Mouse (Mus musculus) ES-Bruce4 (cell line): ENCODE results near the gene Wnk4. TPM values are rescaled to one million over a fixed set of nuclear protein-coding genes. Genes with fewer than 3 reads are reported as not detected.
A peak's percentile ranks its signal among the peaks of the same experiment; 100 is the strongest.

ENCODE experiments used
- H3K27ac ChIP-seq: 2 replicates; pipeline ENCODE4 v1.5.1; 2012; ENCODE audit warnings: low read length, inconsistent platforms; ENCODE audit not compliant: insufficient read depth
- H3K27me3 ChIP-seq: 2 replicates; pipeline ENCODE4 v1.6.1; 2012; ENCODE audit warnings: mild to moderate bottlenecking, low read length, inconsistent platforms; ENCODE audit not compliant: control insufficient read depth, poor library complexity, insufficient read depth, severe bottlenecking
- H3K36me3 ChIP-seq: 2 replicates; pipeline ENCODE4 v1.6.1; 2012; ENCODE audit warnings: inconsistent platforms, mild to moderate bottlenecking, low read length, moderate library complexity; ENCODE audit not compliant: control insufficient read depth, poor library complexity, insufficient read depth, severe bottlenecking
- H3K4me1 ChIP-seq: one replicate; pipeline ENCODE4 v1.8.1; 2011; ENCODE audit warnings: low read length; ENCODE audit not compliant: control insufficient read depth, insufficient read depth
- H3K4me3 ChIP-seq: 2 replicates; pipeline ENCODE4 v1.5.1; 2011; ENCODE audit warnings: low read depth, mild to moderate bottlenecking, low read length
- H3K9ac ChIP-seq: 2 replicates; pipeline ENCODE4 v1.6.1; 2012; ENCODE audit warnings: low read depth, mild to moderate bottlenecking, inconsistent platforms; ENCODE audit not compliant: poor library complexity, severe bottlenecking
- H3K9me3 ChIP-seq: replicated peaks from 2 replicates; pipeline ENCODE4 v1.6.1; 2012; ENCODE audit warnings: mild to moderate bottlenecking, low read length, inconsistent platforms; ENCODE audit not compliant: control insufficient read depth, poor library complexity, insufficient read depth, severe bottlenecking
- CTCF ChIP-seq: IDR thresholded peaks from one replicate; pipeline ENCODE4 v1.8.1; 2011; ENCODE audit warnings: low read depth, low read length
- EP300 ChIP-seq: IDR thresholded peaks from 2 replicates; pipeline ENCODE4 v1.6.1; 2011; ENCODE audit warnings: low read depth, low read length; ENCODE audit not compliant: insufficient read depth
- POLR2A ChIP-seq: IDR thresholded peaks from one replicate; pipeline ENCODE4 v1.8.1; 2011; ENCODE audit warnings: low read length; ENCODE audit not compliant: insufficient read depth
- polyA plus RNA-seq: library from polyadenylated mRNA; stranded (reverse); fragments of >200 nt; gene quantifications from 2 replicates; pipeline ENCODE4 v1.2.4, GENCODE M21; 2011; ENCODE audit warnings: low read depth; ENCODE audit not compliant: missing spikeins, insufficient read depth, insufficient read length

Wnk4 gene
- polyA plus RNA-seq, 1 experiment = 0.96 TPM

DNA sequence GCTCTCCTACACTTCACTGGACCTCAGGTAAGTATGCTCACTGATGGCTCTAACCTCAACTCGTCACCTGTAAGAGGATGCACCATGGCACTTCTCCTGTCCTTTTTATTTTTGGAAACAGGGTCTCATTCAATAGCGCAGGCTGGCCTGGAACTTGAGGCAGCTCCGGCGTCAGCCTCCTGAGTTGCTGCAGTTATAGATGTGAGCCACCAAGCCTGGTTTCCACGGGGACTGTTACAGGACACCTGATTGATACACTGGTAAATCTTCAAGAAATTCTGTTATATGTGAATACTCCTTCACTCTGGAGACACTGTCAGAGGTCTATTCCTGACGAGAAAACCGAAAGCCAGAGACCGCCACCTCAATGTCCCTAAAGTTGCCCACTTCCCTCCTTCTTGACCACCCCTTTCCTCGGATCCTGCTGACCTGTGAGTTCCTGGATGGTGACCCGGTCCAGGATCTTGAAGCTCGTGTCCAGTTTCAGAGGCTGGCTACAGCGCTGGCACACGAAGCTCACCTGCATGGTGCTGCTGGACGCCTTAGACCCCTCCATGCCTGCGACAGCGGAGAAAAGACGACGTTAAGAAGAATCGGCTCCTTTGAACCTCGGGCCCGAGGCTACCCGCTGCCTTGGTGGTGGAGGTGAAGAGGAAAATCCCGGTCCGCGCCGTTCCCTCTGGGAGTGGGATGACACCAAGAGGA, 41.1 kb downstream of the Wnk4 start:
- peaks cover 1% of the 10 kb centered on the region for H3K4me1 ChIP-seq
- H3K27ac ChIP-seq = no peak overlapping the region
- H3K27me3 ChIP-seq = no peaks in the 10 kb centered on the region
- peak overlapping the region; percentile 79 for H3K4me3 ChIP-seq
- no peaks in the 10 kb centered on the region for H3K9me3 ChIP-seq
- H3K36me3 ChIP-seq = peaks cover 12% of the 10 kb centered on the region; the same call in 1 of the 2 replicates
- H3K9ac ChIP-seq = peak overlapping the region; percentile 83
- no peak for TF ChIP-seq POLR2A
- TF ChIP-seq CTCF = no peak
- TF ChIP-seq EP300 = no peak

DNA sequence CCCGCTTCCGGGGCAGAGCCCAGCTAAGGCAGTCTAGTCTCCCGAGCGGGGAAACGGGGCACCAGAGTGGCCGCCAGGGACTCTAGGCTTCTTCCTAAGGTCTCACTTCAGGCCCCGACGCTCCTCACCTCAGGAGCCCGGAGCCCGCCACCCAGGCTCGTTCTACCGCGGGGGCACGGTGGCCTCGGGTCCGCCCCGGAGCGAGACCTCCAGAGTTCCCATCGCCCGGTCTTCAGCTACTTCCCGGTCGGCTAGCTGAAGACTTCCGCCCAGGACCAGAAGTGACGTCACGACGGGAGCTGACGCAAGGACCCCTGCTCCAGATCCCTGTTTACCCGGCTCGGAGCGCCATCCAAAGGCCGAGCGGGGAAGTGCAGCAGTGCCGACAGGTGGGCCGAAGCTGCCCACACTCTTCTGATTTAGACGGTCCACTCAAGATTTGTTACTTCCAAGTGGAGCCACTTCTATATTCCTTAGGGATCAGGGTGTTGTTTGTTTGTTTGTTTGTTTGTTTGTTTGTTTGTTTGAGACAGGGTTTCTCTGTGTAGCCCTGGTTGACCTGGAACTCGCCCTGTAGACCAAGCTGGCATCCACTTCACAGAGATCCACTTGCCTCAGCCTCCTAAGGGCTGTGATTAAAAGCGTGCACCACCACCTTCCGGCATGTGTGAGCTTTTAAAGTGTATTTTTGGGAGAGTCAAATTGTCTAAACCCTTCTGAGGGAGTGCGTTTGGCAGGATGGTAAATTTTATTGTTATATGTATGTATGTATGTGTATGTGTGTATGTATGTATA, 41.8 kb downstream of the Wnk4 start, which contains the start of gene Becn1:
Becn1 (minus strand) TSS at position 283 of the 795 bp plus-strand sequence.
- H3K4me1 ChIP-seq = peaks cover 1% of the 10 kb centered on the region
- H3K36me3 ChIP-seq = peaks cover 12% of the 10 kb centered on the region; the same call in 1 of the 2 replicates
- no peaks in the 10 kb centered on the region for H3K27me3 ChIP-seq
- no peak within 1 kb of the TSS for H3K27ac ChIP-seq
- H3K9ac ChIP-seq = peak within 1 kb of the TSS; percentile 83
- H3K9me3 ChIP-seq = no peaks in the 10 kb centered on the region
- TF ChIP-seq CTCF (peak; percentile 92), EP300 (peak; percentile 47; the same call in 1 of the 2 replicates), POLR2A (no peak)
- H3K4me3 ChIP-seq = peak within 1 kb of the TSS; percentile 79

DNA sequence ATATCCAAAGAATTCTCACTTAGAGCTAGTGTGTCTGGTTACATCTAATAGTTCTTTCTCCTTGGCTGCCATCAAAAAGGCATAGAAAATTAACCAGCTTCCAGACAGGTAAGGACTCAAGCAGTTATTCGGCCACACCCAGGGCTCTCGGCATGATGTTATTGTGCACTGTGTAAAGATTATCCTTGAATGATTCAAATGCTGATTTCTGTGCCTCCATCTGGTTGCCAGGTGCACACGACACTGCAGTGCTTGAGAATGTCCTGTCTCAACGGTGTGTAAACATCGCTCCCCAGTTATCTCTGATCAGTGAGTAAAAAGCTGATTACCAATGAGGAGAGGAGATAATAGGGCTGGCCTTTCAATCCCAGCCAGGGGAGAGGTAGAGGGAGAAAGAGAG, 47.4 kb downstream of the Wnk4 start:
- Histone ChIP-seq H3K4me3 (no peak overlapping the region), H3K27ac (no peak overlapping the region; the same call in 1 of the 2 replicates), H3K9me3 (no peaks in the 10 kb centered on the region), H3K36me3 (no peaks in the 10 kb centered on the region), H3K9ac (no peak overlapping the region), H3K27me3 (no peaks in the 10 kb centered on the region), H3K4me1 (no peaks in the 10 kb centered on the region)
- TF ChIP-seq EP300 = peak; percentile 81
- TF ChIP-seq CTCF = no peak
- no peak for TF ChIP-seq POLR2A

DNA sequence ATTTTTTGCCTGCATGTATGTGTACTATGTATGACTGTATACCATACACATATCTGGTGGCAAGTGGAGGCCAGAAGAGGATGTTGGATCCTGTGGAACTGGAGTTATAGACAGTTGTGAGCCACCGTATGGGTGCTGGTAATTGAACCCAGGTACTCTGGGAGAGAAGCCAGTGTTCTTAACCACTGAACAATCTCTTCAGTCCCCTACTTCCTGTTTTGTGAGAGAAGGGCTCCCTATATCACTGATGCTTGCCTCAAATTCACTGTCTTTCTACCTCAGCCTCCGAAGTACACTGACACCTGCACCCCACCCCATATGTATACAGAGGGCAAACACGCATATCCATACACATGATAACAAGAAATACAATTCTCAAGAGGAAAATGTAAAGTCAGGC, 50.7 kb downstream of the Wnk4 start:
- Histone ChIP-seq H3K9ac (no peak overlapping the region), H3K27me3 (no peaks in the 10 kb centered on the region), H3K4me3 (no peak overlapping the region), H3K27ac (no peak overlapping the region), H3K36me3 (no peaks in the 10 kb centered on the region), H3K9me3 (0 out of 2 replicates have a peak, but pooled peaks cover 5% of the 10 kb centered on the region), H3K4me1 (no peaks in the 10 kb centered on the region)
- no peak for TF ChIP-seq CTCF
- TF ChIP-seq POLR2A = no peak
- no peak for TF ChIP-seq EP300

DNA sequence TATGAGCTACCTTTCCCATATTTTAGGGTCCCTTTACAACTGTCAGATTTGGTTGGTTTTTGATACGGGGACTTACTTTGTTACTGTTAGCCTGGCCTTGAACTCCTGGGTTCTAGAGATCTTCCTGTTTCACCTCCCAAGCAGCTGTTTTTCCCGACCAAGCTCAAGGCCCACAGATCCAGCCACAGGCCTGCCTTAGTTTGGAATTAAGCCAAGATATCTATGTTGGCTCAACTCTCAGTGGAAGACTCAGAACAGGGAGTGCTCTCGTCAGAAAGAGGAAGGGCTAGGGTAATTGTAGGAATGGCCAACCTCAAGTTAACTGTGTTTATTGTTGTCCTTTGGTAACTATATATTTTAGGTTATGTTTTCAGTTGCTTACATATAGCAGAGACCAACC, 51.8 kb downstream of the Wnk4 start:
- H3K4me3 ChIP-seq = no peak overlapping the region
- 0 out of 2 replicates have a peak, but pooled peaks cover 5% of the 10 kb centered on the region for H3K9me3 ChIP-seq
- no peaks in the 10 kb centered on the region for H3K36me3 ChIP-seq
- H3K27me3 ChIP-seq = no peaks in the 10 kb centered on the region
- TF ChIP-seq CTCF (no peak), POLR2A (no peak), EP300 (no peak)
- H3K9ac ChIP-seq = no peak overlapping the region
- H3K4me1 ChIP-seq = no peaks in the 10 kb centered on the region
- no peak overlapping the region for H3K27ac ChIP-seq

DNA sequence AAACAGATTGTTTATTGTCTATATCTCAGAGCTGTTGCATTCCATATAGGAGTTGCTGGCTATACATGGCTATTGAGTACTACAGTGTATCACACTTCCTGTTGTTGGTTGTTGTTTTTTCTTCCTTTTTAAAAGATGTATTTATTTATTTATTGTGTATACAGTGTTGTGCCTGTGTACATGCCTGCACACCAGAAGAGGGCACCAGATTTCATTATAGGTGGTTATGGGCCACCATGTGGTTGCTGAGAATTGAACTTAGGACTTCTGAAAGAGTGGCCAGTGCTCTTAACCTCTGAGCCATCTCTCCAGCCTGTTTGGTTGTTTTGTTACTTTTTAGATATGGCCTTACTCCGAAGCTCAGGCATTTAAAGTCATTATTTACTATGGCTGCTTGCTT, 54.2 kb downstream of the Wnk4 start:
- Histone ChIP-seq H3K9ac (peak overlapping the region; percentile 93; the same call in 1 of the 2 replicates), H3K36me3 (peaks cover 17% of the 10 kb centered on the region), H3K4me1 (no peaks in the 10 kb centered on the region), H3K9me3 (0 out of 2 replicates have a peak, but pooled peaks cover 5% of the 10 kb centered on the region), H3K27me3 (no peaks in the 10 kb centered on the region), H3K27ac (no peak overlapping the region), H3K4me3 (no peak overlapping the region)
- TF ChIP-seq CTCF = no peak
- no peak for TF ChIP-seq POLR2A
- TF ChIP-seq EP300 = no peak
